Mouse (Mus musculus) thymus, adult 2 months (tissue): Measurements from ENCODE around the gene Nup35.

Source experiments
- CTCF ChIP-seq: fragments of 200-500 bp; IDR thresholded peaks from 2 replicates; pipeline ENCODE4 v1.5.1; 2012; ENCODE audit warnings: mild to moderate bottlenecking, control low read depth, low read length, moderate library complexity, borderline replicate concordance; ENCODE audit not compliant: control insufficient read depth, poor library complexity, insufficient read depth; ENCODE audit errors: extremely low read depth
- POLR2A ChIP-seq: fragments of 200-500 bp; IDR thresholded peaks from 2 replicates; pipeline ENCODE4 v1.6.1; 2012; ENCODE audit warnings: mild to moderate bottlenecking, low read length, control low read depth, moderate library complexity; ENCODE audit not compliant: control insufficient read depth, poor library complexity, insufficient read depth; ENCODE audit errors: extremely low read depth

- TF ChIP-seq CTCF (no peak), POLR2A (no peak)
These were observed 17.2 kb upstream of the Nup35 start for GRCm38 (mm10) chr2:80599850-80600249.
